Mouse (Mus musculus) lung, postnatal 10 days (tissue): ENCODE measurements around the gene Id2.

Experiments
- DNase-seq: peaks from one replicate; pipeline ENCODE4 v3.0.0; 2021

Id2 gene

DNA sequence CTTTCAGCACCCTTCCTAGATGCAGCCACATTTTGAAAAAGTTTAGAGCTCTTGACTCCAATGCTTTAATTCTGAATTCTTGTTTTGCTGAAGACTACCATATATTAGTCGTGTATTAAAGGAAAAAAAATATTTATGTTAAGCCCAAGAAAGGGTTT lies at the start of gene Id2:
Gene Id2 (minus strand): TSS at position 89 of the 158 bp plus-strand sequence.
- no peak for DNase-seq

GRCm38 (mm10) chr12:25145344-25145698 lies 48.4 kb upstream of the Id2 start:
- no peak for DNase-seq

- no peak for DNase-seq
Observed at GRCm38 (mm10) chr12:25144591-25145343, 47.8 kb upstream of the Id2 start.

DNA sequence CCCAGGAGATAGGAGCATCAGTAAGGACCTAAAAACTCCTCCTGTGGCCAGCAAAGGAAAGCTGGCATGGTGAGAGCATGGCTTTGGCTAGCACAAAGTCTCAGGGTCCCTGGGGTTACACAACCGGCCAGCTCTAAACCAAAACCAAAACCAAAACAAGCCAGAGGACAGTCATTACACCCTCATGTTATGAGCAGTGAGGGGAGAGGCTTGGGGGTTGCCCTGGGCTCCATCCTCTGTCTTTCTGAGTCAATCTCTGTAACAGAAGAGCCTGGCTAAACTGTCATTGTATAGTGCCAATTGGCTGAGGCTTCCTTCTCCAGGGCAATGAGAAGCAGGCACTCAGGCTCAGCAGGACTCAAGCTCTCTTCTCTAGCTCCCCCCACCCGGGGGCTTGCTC lies 46.6 kb upstream of the Id2 start:
- no peak for DNase-seq

DNA sequence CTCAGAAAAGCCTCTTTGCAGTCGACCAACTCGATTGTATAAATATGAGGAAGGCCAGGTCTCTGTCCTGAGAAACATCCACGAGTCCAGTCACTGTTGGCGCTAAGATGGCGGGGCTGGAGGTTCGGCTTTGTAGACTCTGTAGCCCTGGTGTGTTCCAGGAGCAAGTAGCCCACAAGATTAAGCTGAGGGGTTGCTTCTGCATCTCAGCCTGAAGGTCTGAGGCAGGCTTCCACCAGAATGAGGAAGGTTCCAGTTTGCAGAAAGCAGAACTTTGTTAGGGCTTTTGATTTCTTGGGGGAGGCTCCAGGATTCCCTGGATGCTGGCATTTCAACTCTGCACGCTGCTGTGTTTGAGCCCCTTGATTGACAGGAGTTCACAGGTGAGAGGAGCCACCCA lies 45.3 kb upstream of the Id2 start:
- DNase-seq, result no peak

GRCm38 (mm10) chr12:25141311-25141710 lies 44.4 kb upstream of the Id2 start:
- DNase-seq, result no peak

GRCm38 (mm10) chr12:25140115-25140514 lies 43.2 kb upstream of the Id2 start:
- DNase-seq, result no peak

GRCm38 (mm10) chr12:25138616-25139015 lies 41.7 kb upstream of the Id2 start:
- no peak for DNase-seq

DNA sequence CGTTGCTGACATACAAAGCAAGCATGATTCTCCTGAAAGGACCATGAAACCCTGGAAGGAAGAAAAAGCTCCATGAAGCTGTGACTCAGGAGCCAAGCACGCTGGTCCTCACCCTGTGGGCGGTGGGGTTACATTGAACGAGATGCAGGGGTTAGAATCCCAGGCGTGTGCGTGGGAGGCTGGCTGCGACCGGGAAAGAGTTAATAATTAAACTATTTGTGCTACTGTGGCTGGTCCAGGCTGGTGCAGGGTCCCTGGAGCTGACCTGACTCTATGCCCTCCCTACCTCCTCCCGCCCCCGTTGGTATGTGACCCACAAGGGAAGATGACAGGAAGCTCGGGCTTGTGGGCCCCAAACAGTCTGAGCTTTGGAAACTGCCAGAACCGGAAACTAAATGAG lies 35.1 kb upstream of the Id2 start:
- no peak for DNase-seq

DNA sequence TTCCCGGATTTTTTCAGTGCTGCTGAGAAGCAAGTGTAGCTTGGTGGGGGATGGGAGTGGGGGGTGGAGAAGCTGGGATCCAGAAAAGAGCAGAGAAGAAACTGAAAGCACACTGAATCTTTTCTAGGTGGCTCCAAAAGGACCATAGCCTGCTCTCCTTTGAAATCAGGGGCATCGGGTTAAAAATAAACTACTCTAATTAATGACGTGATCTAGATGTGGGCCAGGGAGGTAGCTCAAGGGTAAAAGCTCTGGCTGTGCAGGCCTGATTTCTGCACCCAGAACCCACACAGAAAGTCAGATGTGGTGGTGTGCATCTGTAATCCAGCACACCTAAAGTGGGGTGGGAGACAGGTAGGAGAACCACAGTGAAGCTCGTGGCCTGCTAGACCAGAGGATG lies 30.7 kb upstream of the Id2 start:
- DNase-seq, result no peak

- no peak for DNase-seq
Observed at GRCm38 (mm10) chr12:25126228-25126627, 29.3 kb upstream of the Id2 start.

GRCm38 (mm10) chr12:25125239-25125776 lies 28.4 kb upstream of the Id2 start:
- no peak for DNase-seq

- no peak for DNase-seq
Observed at GRCm38 (mm10) chr12:25124431-25125238, 27.7 kb upstream of the Id2 start.

GRCm38 (mm10) chr12:25120753-25121152 lies 23.8 kb upstream of the Id2 start:
- no peak for DNase-seq

- peak; percentile 84 for DNase-seq
Observed at GRCm38 (mm10) chr12:25119278-25119677, 22.3 kb upstream of the Id2 start.

DNA sequence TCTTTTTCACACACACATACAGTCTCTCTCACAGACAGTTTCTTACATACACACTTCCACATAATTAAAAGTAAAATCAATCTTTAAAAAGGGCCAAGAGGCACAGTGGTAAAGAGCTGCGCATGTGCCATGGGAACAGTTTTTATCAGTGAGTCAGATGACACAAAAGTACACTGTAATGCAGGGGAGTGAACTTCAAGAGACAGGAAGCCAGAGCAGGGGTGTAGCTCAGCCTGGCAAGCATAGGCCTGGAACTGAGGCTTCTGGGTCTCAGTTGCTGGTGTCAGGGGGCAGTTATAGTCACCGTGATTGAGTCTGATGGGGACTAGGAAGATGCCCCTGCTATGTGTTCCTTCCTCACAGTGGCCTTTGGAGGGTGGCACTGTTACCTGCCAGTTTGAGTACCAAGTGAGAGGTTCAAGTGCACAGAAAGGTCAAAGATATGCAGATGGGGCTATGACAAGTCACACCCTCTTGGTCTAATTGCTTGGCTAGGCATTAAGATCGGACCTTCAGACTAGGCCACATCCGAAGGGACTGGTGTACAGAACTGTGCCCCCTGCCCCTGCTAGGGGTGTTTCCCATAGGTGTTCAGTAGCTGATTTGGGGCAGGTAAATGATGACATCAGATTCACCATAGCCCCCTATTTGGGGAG lies 21.0 kb upstream of the Id2 start:
- DNase-seq, result no peak

DNA sequence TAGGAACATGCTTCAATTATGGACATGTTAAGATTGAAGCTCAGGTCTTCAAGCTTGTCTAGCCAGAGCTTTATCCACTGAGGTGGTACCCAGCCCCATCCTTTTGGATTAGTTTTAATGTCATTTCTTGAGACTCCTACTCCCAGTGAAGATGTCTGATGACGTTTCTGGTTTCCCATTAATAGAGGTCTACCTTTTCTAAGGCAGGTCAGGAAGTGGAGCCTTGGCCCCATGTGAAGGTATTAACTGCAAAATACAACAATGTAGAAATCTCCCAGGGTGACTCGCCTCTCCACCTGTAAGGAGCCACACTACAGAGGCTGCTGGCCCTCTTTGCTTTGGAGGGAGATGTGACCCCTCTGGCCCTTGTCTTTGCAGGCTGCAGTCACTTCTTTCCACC lies 19.2 kb upstream of the Id2 start:
- DNase-seq, result no peak

DNA sequence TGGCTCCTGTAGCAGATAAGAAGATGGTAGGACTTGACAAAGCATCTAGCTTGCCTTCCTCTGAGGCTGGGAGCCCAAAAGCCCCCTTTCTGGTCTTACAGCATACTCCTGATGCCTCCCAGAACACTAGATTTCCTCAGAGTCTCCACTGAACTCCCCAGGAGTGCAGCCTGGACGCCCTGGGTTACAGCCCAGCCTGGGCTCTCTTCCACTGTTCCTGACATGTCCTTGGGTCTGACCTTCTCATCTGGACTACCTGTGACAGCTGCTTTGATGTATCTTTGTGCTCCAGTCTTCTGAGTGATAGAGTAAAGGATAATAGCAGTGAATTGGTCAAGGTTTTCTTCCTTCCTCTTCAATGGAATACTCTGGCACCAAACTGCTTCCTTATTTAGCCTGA lies 17.5 kb upstream of the Id2 start:
- DNase-seq, result no peak

DNA sequence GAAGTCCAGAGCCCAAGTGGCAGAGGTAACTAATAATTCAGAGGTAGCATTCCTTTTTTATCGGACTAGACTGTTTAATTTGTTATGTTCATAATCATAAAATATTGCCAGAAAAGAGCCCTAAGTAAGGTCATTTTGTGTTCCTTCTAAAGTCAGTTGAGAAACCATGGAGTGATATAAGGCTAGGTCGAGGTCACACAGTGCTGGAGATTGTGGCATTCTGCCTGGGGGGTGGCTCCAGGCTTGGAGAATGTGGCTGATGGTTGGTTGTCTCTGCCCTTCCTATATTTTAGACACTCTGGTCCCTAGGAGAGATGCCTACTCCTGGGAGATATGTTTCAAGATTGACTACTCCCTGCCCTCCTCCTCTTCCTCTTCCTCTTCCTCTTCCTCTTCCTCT lies 16.4 kb upstream of the Id2 start:
- no peak for DNase-seq

GRCm38 (mm10) chr12:25112806-25113205 lies 15.9 kb upstream of the Id2 start:
- no peak for DNase-seq

GRCm38 (mm10) chr12:25110682-25111078 lies 13.7 kb upstream of the Id2 start:
- DNase-seq, result no peak

- DNase-seq, result no peak
Observed at GRCm38 (mm10) chr12:25109971-25110681, 13.2 kb upstream of the Id2 start.

- no peak for DNase-seq
Observed at GRCm38 (mm10) chr12:25108865-25109264, 11.9 kb upstream of the Id2 start.

DNA sequence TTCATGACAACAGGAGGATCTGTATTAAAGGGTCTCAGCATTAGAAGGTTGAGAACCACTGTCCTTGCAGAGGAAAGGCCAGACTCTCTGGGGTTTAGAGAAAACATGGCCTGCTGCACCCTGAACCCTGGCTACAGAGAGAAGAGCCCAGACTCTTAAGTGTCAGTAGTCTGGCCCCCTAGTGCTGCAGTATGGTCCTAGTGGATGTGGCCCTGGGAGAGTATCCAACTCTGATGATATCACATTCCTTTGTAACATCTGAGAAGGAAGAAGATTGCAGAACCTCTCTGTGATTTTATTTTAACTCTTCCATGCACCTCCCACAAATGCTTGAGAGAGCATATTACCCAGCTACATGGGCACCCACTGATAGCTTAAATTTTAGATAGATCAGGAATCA lies 7.6 kb upstream of the Id2 start:
- DNase-seq, result no peak
